Mouse (Mus musculus) left cerebral cortex, adult 18-20 months (tissue): Measurements from ENCODE around the gene Plin5. TPM values are rescaled to one million over a fixed set of nuclear protein-coding genes. Genes with fewer than 3 reads are reported as not detected.
"Not testable (repeated sequence)": the region's sequence is repeated elsewhere in the genome, so short reads cannot be mapped to it uniquely, and the experiment has no call there.

Experiments used
- DNase-seq, 2 experiments: peaks; one replicate each; pipeline ENCODE4 v3.0.0; 2021 to 2022; ENCODE audit warnings: low spot score in 2 of 2, mixed read lengths in 1 of 2
- total RNA-seq, 2 experiments: library from RNA; stranded (reverse); gene quantifications; 2 replicates each; pipeline ENCODE4 v1.2.3; 2021

The Plin5 gene
- total RNA-seq, 2 experiments from 2014 or later: 0.37 to 0.60 TPM

- DNase-seq: peak; percentile 63 to 66
Observed at GRCm38 (mm10) chr17:56074097-56074826, 43.1 kb downstream of the Plin5 start.

DNA sequence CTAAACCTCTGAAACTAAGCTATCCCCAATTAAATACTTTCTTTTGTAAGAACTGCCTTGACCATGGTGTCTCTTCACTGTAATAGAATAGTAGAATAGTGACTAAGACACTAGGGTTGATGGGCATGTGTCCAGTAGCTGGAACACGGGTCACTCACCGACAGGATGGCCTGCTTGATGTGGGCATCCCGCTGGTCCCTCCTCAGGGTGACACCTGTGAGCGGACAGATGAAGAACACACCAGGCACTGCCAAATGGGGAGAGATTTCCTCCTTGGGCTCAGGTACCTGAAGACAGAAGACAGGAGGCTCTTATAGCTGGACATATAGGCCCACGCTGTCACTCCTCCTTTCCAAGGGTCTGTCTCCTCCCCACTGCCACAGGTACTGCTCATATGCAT lies 45.2 kb downstream of the Plin5 start:
- DNase-seq: no peak

DNA sequence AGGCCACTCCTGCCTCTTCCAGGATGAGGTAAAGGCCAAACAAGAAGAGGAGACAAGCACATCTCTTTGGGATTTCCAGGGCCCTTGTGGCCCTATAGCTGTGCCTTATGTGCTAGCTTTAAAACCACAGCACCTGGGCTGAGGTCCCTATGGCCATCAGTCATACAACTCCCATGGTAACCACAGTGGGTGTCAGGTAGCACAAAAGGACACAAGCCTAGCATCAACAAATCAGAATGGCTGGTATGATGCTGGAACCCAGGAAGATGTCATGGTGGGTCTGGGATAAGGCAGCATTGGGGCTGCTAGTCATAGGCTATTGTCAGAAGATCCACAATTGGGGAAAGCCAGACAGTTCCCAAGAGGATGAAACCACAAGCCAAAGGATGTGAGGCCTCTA lies 46.3 kb downstream of the Plin5 start:
- DNase-seq: no peak

GRCm38 (mm10) chr17:56069066-56069465 lies 48.3 kb downstream of the Plin5 start:
- no peak for DNase-seq

DNA sequence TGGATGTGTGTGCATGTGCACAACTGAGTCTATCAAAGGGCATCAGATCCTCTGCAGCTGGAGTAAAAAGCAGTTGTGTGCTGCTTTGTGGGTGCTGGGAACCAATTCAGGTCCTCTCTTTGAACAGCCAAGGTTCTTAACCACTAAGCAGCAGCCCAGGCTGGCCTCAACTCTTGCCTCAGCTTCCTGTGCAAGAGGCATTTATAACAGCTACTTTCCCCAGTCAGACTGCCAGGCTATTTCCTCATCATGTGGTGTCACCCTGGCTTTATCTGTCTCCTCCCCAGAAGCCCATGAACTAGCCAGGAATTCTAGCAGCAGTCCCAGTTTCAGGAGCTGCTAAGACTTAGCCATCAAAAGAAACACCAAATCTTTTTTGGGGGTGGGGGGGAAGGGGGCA lies 50.9 kb downstream of the Plin5 start:
- DNase-seq: no peak

- not testable (repeated sequence) for DNase-seq
Observed at GRCm38 (mm10) chr17:56065715-56066114, 51.7 kb downstream of the Plin5 start.

DNA sequence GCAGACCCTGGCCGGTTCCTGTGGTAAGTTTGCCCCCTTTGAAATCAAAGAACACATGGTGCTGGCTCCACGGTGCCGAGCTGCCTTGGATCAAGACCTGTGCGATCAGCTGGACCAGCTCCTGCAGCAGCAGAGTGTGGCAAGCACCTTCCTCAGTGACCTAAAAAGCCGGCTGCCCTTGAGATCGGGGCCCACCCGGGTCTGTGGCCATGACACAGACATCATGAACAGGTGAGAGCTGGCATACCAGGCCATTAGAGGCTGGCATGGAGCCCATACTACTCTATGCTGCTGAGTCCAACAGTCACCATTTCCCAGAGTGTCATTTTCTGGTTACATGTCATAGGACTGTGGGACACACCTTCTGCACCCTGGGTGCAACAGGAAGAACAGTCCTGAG lies 55.3 kb downstream of the Plin5 start:
- no peak for DNase-seq

Other genes with a start within 250 kb of the Plin5 start
- 1 to 10 TPM; 5.5 to 6.2 TPM for gene Zfp119a, start 238.7 kb downstream of the Plin5 start, total RNA-seq
- 1 to 10 TPM; 6.1 to 8.8 TPM for gene Zfp959, start 225.5 kb downstream of the Plin5 start, total RNA-seq
- gene Zfp119b, start 168.1 kb downstream of the Plin5 start, total RNA-seq: 1 to 10 TPM; 3.3 to 4.2 TPM
- 1 to 10 TPM; 1.3 to 1.8 TPM for gene Ebi3, start 165.0 kb downstream of the Plin5 start, total RNA-seq
- gene Yju2, start 158.5 kb downstream of the Plin5 start, total RNA-seq: 10 to 100 TPM; 15.0 to 15.2 TPM
- 10 to 100 TPM; 39.2 to 41.0 TPM for gene Shd, start 147.1 kb downstream of the Plin5 start, total RNA-seq
- gene Fsd1, start 131.1 kb downstream of the Plin5 start, total RNA-seq: 10 to 100 TPM; 81.3 to 86.5 TPM
- 1 to 10 TPM; 1.9 to 2.8 TPM for gene Stap2, start 112.0 kb downstream of the Plin5 start, total RNA-seq
- 10 to 100 TPM; 85.0 to 94.3 TPM for gene Mpnd, start 111.9 kb downstream of the Plin5 start, total RNA-seq
- gene Sh3gl1, start 81.0 kb downstream of the Plin5 start, total RNA-seq: 10 to 100 TPM; 36.4 to 39.3 TPM
- 1 to 10 TPM; 1.9 to 2.7 TPM for gene Chaf1a, start 77.2 kb downstream of the Plin5 start, total RNA-seq
- gene Ubxn6, start 42.6 kb downstream of the Plin5 start, total RNA-seq: 10 to 100 TPM; 84.1 to 97.8 TPM
- gene Hdgfl2, start 38.0 kb downstream of the Plin5 start, total RNA-seq: 10 to 100 TPM; 90.6 to 95.8 TPM
- 1 to 10 TPM; 2.6 to 3.4 TPM for gene Plin4, start 7.8 kb downstream of the Plin5 start, total RNA-seq
- gene Lrg1, start 4.4 kb upstream of the Plin5 start, total RNA-seq: 1 to 10 TPM; 1.8 to 3.6 TPM
- 100 to 1,000 TPM; 116 to 117 TPM for gene Sema6b, start 22.7 kb upstream of the Plin5 start, total RNA-seq
- gene Tnfaip8l1, start 44.9 kb upstream of the Plin5 start, total RNA-seq: 1 to 10 TPM; 6.8 to 7.9 TPM
- 10 to 100 TPM; 38.8 to 40.9 TPM for gene Mydgf, start 66.3 kb upstream of the Plin5 start, total RNA-seq
- gene Dpp9, start 101.3 kb upstream of the Plin5 start, total RNA-seq: 10 to 100 TPM; 59.7 to 69.5 TPM
- gene Fem1a, start 139.2 kb upstream of the Plin5 start, total RNA-seq: 10 to 100 TPM; 29.9 to 31.9 TPM
- gene Ticam1, start 159.2 kb upstream of the Plin5 start, total RNA-seq: 1 to 10 TPM; 5.2 to 7.6 TPM
- gene Plin3, start 175.3 kb upstream of the Plin5 start, total RNA-seq: 10 to 100 TPM; 11.9 to 15.1 TPM
- not detected for gene Arrdc5, start 182.7 kb upstream of the Plin5 start, total RNA-seq
- gene Uhrf1, start 185.7 kb upstream of the Plin5 start, total RNA-seq: 1 to 10 TPM in 1 of 2 experiments, under 1 TPM in 1; 0.35 to 1.1 TPM
- gene Kdm4b, start 208.5 kb upstream of the Plin5 start, total RNA-seq: 10 to 100 TPM; 59.1 to 64.7 TPM